In genomic region chr7:49257234-49257906, GRCm38 (mm10) we compare ENCODE assay signal across 11 mouse cellular contexts.
DNase-seq lines count a peak whose midpoint lies in the region; ATAC-seq lines count a peak whose summit lies in the region.
"Had no signal": no experiment of that assay in that cellular context is flagged by ENCODE, and none has a peak within 500 bp of the region (broad histone marks: within the 10 kb centered on the region; RNA-seq: fewer than 3 reads in every experiment).

No protein-coding gene starts in this region.

- H3K27me3 ChIP-seq in heart, embryonic 13.5 days (replicated peaks) = no peaks in the 10 kb centered on the region
- no peaks in the 10 kb centered on the region for H3K27me3 ChIP-seq in midbrain, embryonic 11.5 days (ENCODE audit: control insufficient read depth, insufficient read depth, low read length)
- H3K27me3 ChIP-seq in midbrain, embryonic 16.5 days (ENCODE audit: control insufficient read depth, insufficient read depth, low read depth, low read length) = no peaks in the 10 kb centered on the region
- no peaks in the 10 kb centered on the region for H3K27me3 ChIP-seq in hindbrain, embryonic 13.5 days

- peak; percentile 33; the same call in 1 of the 2 replicates for ATAC-seq in cerebellum, adult (ENCODE audit: insufficient number of reproducible peaks, low FRiP score, low TSS enrichment)
- ATAC-seq in heart, embryonic 13.5 days (ENCODE audit: extremely low read depth, insufficient number of reproducible peaks, low FRiP score, low TSS enrichment) = peak; percentile 11; the same call in 1 of the 2 replicates
- ATAC-seq in midbrain, embryonic 11.5 days (ENCODE audit: low FRiP score) = peak; percentile 31; the same call in 1 of the 2 replicates
- no peak for ATAC-seq in midbrain, embryonic 16.5 days
- ATAC-seq in hindbrain, embryonic 13.5 days (ENCODE audit: low FRiP score) = no peak
- ATAC-seq: intestine, postnatal 0 days had no signal

- no peak overlapping the region for H3K4me2 ChIP-seq in heart, embryonic 13.5 days
- no peak overlapping the region for H3K4me2 ChIP-seq in midbrain, embryonic 11.5 days
- H3K4me2 ChIP-seq in midbrain, embryonic 16.5 days (ENCODE audit: low read length) = no peak overlapping the region
- H3K4me2 ChIP-seq in hindbrain, embryonic 13.5 days = no peak overlapping the region

- H3K9ac ChIP-seq in heart, embryonic 13.5 days = no peak overlapping the region; the same call in 1 of the 2 replicates
- no peak overlapping the region for H3K9ac ChIP-seq in midbrain, embryonic 11.5 days (ENCODE audit: low read length)
- H3K9ac ChIP-seq in midbrain, embryonic 16.5 days (ENCODE audit: low read depth, low read length) = no peak overlapping the region
- H3K9ac ChIP-seq in hindbrain, embryonic 13.5 days = no peak overlapping the region

- H3K27ac ChIP-seq in heart, embryonic 13.5 days (replicated peaks) = peak overlapping the region; percentile 77
- no peak overlapping the region; the same call in 1 of the 2 replicates for H3K27ac ChIP-seq in midbrain, embryonic 11.5 days (ENCODE audit: low read depth, low read length)
- H3K27ac ChIP-seq in midbrain, embryonic 16.5 days (ENCODE audit: low read length) = no peak overlapping the region
- H3K27ac ChIP-seq in hindbrain, embryonic 13.5 days = peak overlapping the region; percentile 64

- no peak overlapping the region for H3K4me3 ChIP-seq in heart, embryonic 13.5 days
- H3K4me3 ChIP-seq in midbrain, embryonic 11.5 days (ENCODE audit: low read depth, low read length) = no peak overlapping the region
- H3K4me3 ChIP-seq in midbrain, embryonic 16.5 days (ENCODE audit: low read depth, low read length) = no peak overlapping the region
- H3K4me3 ChIP-seq in hindbrain, embryonic 13.5 days = no peak overlapping the region

- peaks cover 55% of the 10 kb centered on the region for H3K4me1 ChIP-seq in heart, embryonic 13.5 days
- no peaks in the 10 kb centered on the region; the same call in 1 of the 2 replicates for H3K4me1 ChIP-seq in midbrain, embryonic 11.5 days (ENCODE audit: control insufficient read depth, insufficient read depth, low read length)
- peaks cover 8% of the 10 kb centered on the region for H3K4me1 ChIP-seq in midbrain, embryonic 16.5 days (ENCODE audit: control insufficient read depth, insufficient read depth, low read length)
- H3K4me1 ChIP-seq in hindbrain, embryonic 13.5 days (replicated peaks) = peaks cover 57% of the 10 kb centered on the region

- DNase-seq in cerebellum, postnatal 36 days = no peak
- no peak for DNase-seq in heart, postnatal 4 days
- DNase-seq in midbrain, embryonic 11.5 days (ENCODE audit: low spot score, missing footprints) = no peak
- no peak for DNase-seq in yolk sac, embryonic 10.5 days (ENCODE audit: low spot score)
- DNase-seq: adrenal gland, postnatal 10 days; embryo, embryonic 11 days had no signal

- 59% methylated on average over 13 of the region's 13 CpGs for WGBS in heart, embryonic 13.5 days
- WGBS in midbrain, embryonic 11.5 days = 88% methylated on average over 13 of the region's 13 CpGs
- WGBS in midbrain, embryonic 16.5 days = 72% methylated on average over 13 of the region's 13 CpGs
- 70% methylated on average over 13 of the region's 13 CpGs for WGBS in hindbrain, embryonic 13.5 days

- H3K9me3 ChIP-seq in heart, embryonic 13.5 days = no peaks in the 10 kb centered on the region
- no peaks in the 10 kb centered on the region for H3K9me3 ChIP-seq in midbrain, embryonic 11.5 days (ENCODE audit: control insufficient read depth, low read length)
- H3K9me3 ChIP-seq in midbrain, embryonic 16.5 days (replicated peaks; ENCODE audit: control insufficient read depth, low read length, poor library complexity, severe bottlenecking) = no peaks in the 10 kb centered on the region
- H3K9me3 ChIP-seq in hindbrain, embryonic 13.5 days = no peaks in the 10 kb centered on the region

- H3K36me3 ChIP-seq in heart, embryonic 13.5 days = no peaks in the 10 kb centered on the region
- H3K36me3 ChIP-seq in midbrain, embryonic 11.5 days (ENCODE audit: control insufficient read depth, insufficient read depth, low read length) = no peaks in the 10 kb centered on the region
- no peaks in the 10 kb centered on the region for H3K36me3 ChIP-seq in midbrain, embryonic 16.5 days (ENCODE audit: control insufficient read depth, insufficient read depth, low read length)
- no peaks in the 10 kb centered on the region for H3K36me3 ChIP-seq in hindbrain, embryonic 13.5 days

Comparison
In these comparisons a context has a peak if more than half of its experiments do, and no peak if none do; other contexts are left out.
1. ATAC-seq: peak in cerebellum, adult (single experiment), heart, embryonic 13.5 days (single experiment) and midbrain, embryonic 11.5 days (single experiment); none in midbrain, embryonic 16.5 days (single experiment) and hindbrain, embryonic 13.5 days (single experiment).
2. H3K27ac ChIP-seq: peak in heart, embryonic 13.5 days (single experiment) and hindbrain, embryonic 13.5 days (single experiment); none in midbrain, embryonic 11.5 days (single experiment) and midbrain, embryonic 16.5 days (single experiment).